Mouse (Mus musculus): ENCODE data around the gene Ptges3l. TPM values are rescaled to one million over a fixed set of nuclear protein-coding genes. Genes with fewer than 3 reads are reported as not detected.
"Not testable (repeated sequence)": the region's sequence is repeated elsewhere in the genome, so short reads cannot be mapped to it uniquely, and the experiment has no call there.

Gene Ptges3l
- polyA plus RNA-seq, 1 experiment from 2014 or later: 10.3 TPM

DNA sequence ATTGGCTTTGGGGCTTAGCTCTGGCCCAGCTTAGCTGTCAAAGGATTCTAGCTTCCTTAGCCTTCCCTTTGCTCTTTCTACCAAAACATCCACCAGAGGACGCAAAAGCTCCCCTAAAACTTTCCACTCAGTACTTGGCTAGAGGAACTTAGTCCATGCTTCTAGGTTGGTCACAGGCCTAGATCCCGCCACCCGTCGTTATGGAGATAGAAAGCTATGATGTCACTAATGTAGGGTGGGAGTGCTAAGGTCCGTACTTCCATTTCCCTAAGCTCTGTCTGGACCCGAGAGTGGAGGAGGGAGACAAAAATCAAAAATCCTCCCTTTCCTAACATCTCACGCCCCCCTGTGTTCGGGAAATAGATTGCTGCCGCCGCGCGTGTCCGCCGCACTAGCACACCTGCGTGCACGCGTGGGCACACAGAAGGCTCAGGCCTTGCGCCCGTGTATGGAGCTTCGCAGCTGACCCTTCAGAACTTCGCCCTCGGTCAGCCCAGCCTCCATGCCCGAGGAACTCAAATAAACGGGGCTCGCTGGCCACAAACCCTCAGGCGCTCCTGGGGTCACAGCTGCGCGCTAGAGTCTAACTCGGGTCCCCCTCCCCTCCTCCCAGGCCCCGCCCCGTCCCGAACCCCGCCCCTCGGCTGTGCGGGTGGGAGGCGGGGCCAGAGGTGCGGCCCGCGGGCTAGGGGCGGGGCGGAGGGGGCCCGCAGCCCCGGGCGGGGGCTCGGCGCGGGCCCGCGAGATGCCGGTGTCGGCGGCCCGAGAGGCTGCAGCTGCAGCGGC, 42.5 kb upstream of the Ptges3l start:
- WGBS: 1% methylated on average over 38 of the region's 54 CpGs
- no peak overlapping the region for H3K27ac ChIP-seq (ENCODE audit: low read depth, low read length)
- H3K4me1 ChIP-seq (ENCODE audit: control insufficient read depth, insufficient read depth, low read length): peaks cover 28% of the 10 kb centered on the region
- H3K9me3 ChIP-seq (ENCODE audit: control insufficient read depth, low read length): no peaks in the 10 kb centered on the region
- H3K9ac ChIP-seq (ENCODE audit: low read depth, low read length): peak overlapping the region; percentile 72
- peak; percentile 75 for ATAC-seq (ENCODE audit: low FRiP score, low TSS enrichment)
- no peaks in the 10 kb centered on the region; the same call in 1 of the 2 replicates for H3K36me3 ChIP-seq (ENCODE audit: control insufficient read depth, insufficient read depth, low read length)
- H3K4me3 ChIP-seq (ENCODE audit: low read length): peak overlapping the region; percentile 74
- no peaks in the 10 kb centered on the region for H3K27me3 ChIP-seq (ENCODE audit: control insufficient read depth, insufficient read depth, low read length)
- peak overlapping the region; percentile 90 for H3K4me2 ChIP-seq (replicated peaks; ENCODE audit: low read depth, low read length)

DNA sequence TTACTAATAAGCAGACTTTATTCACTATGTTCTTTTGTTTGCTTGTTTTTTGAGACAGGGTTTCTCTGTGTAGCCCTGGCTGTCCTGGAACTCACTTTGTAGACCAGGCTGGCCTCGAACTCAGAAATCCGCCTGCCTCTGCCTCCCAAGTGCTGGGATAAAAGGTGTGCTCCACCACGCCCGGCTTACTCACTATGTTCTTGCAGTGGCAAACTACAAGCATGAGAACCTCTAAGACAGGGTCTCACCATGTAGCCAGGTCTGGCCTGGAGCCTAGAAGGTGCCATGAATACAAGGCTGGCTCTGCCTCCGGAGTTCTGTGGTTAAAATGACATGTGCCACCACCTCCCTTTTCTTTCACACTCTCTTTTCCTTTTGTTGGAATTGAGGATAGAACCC, 41.4 kb upstream of the Ptges3l start:
- Histone ChIP-seq H3K4me2 (replicated peaks; ENCODE audit: low read depth, low read length) (peak overlapping the region; percentile 99), H3K4me1 (ENCODE audit: control insufficient read depth, insufficient read depth, low read length) (peaks cover 35% of the 10 kb centered on the region), H3K9ac (ENCODE audit: low read depth, low read length) (peak overlapping the region; percentile 81; the same call in 1 of the 2 replicates), H3K4me3 (ENCODE audit: low read length) (peak overlapping the region; percentile 80)
- not testable (repeated sequence) for H3K9me3 ChIP-seq (ENCODE audit: control insufficient read depth, low read length); H3K27ac ChIP-seq (ENCODE audit: low read depth, low read length); ATAC-seq (ENCODE audit: low FRiP score, low TSS enrichment); H3K36me3 ChIP-seq (ENCODE audit: control insufficient read depth, insufficient read depth, low read length); H3K27me3 ChIP-seq (ENCODE audit: control insufficient read depth, insufficient read depth, low read length)
- 58% methylated on average over 5 of the region's 5 CpGs for WGBS

DNA sequence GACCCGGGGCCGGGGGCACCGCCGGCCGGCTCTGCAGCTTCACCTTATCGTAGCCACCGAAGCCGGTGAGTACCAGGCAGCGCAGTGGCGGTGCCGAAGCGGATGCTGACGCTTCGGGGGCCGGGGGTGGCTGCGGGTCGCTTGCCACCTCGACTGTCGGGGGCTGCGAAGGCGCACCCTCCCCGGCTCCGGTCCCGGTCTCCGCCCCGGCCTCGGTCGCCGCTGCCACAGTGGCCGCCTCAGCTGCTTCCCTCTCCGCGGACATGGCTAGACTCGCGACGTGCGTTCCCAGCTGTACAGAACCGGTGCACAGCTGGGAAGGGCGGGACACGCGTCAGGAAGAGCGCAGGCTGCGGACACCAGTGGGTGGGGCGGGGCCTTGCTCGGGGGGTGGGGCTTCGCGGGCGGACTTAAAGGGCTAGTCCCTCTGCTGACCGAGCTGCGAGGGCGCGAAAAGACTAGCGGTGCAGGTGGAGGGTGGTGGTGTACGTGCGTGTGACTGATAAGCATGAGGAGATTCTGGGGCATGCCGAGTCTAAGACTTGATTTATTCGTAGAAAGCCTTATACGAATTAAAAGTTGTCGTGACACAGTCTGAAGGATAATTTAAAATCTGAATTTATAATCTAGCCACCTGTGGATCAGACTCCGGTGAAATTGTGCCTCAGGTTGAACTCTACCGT, 40.9 kb upstream of the Ptges3l start, which contains the start of gene Vat1:
TSS of gene Vat1 (minus strand) at position 362 of the 683 bp plus-strand sequence.
- Histone ChIP-seq H3K9me3 (ENCODE audit: control insufficient read depth, low read length) (no peaks in the 10 kb centered on the region), H3K27me3 (ENCODE audit: control insufficient read depth, insufficient read depth, low read length) (no peaks in the 10 kb centered on the region), H3K4me1 (ENCODE audit: control insufficient read depth, insufficient read depth, low read length) (peaks cover 35% of the 10 kb centered on the region), H3K27ac (ENCODE audit: low read depth, low read length) (peak within 1 kb of the TSS; percentile 79), H3K4me2 (replicated peaks; ENCODE audit: low read depth, low read length) (peak within 1 kb of the TSS; percentile 99), H3K9ac (ENCODE audit: low read depth, low read length) (peak within 1 kb of the TSS; percentile 81), H3K36me3 (ENCODE audit: control insufficient read depth, insufficient read depth, low read length) (peaks cover 9% of the 10 kb centered on the region; the same call in 1 of the 2 replicates), H3K4me3 (ENCODE audit: low read length) (peak within 1 kb of the TSS; percentile 80)
- WGBS: 1% methylated on average over 60 of the region's 60 CpGs
- ATAC-seq (ENCODE audit: low FRiP score, low TSS enrichment): peak; percentile 47; the same call in 1 of the 2 replicates

DNA sequence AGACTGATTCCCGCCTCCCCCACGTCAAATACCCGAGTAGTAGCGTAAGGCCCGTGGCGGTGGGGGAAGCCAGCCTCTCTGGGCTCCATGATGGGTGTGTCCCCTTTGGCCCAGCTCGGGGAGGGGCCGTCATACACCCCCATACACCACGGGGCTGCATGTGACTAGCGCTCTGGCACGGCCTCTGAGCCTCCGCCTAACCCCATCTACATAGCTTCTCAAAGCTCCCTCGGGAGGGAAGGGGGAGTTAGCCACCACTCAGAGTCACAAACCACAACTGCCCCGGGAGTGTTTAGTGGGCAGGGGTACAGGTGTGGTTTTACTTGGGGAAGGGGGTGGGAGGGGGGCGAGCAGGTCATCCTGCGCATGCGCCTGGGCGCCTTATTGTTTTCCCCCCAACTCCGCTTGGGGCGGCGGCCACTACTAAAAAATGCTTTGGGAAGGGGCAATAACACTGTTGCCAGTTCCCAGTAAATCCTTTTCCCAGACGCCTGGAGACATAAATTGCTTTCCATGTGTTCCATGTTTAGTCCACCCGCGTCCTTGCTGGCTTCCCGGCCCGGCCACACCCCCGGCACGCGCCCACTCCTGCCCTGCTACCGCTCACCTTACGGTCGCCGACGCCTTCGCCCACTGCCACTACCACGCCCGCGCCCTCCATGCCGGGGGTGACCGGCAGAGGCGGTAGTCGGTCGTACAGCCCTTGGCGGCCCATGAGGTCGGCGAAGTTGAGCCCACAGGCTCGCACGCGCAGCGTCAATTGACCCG, 40.2 kb upstream of the Ptges3l start:
- ATAC-seq (ENCODE audit: low FRiP score, low TSS enrichment): peak; percentile 36
- H3K4me1 ChIP-seq (ENCODE audit: control insufficient read depth, insufficient read depth, low read length): peaks cover 36% of the 10 kb centered on the region

DNA sequence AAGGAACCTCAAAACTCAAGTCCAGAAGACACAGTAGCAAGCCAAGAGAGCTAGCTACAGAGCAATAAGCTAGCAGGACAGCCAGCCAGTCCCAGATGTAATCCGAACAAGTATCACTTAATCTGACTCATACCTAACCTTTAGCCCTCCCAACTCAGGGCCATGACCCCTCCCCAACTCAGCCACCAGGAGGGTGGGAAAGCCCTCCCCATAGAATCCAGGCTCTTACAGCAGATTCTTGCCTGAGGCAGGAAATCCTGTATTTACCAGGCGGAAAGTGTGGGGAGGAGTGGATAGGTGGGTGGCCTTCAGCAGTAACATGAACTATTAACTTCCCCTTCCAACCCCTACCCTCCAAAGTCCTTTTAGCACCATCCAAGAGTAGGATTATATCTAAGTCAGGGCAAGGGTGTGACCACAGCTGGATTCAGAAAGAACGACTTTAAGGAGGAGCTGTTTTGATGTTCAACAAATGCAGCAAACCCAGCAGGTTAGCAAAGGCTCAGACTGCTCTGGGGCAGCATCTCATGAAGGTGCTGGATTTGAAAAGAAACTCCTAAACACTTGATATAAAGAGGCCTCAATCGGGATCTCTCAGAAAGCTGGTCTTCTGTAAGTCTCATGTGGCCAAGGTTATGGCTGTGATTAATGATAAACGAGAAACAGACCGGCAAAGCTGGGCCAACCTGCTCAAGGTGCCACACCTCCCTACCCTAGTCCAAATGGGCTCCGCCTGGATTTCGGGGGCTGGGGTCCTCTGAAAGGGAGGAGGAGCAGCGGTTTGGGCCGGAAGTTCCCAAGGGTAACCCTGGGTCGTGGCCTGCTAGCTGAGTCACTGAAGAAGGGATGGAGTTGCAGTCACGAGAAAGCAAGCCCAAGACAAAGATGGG, 39.3 kb upstream of the Ptges3l start, which contains the start of gene Rnd2:
TSS of gene Rnd2 (plus strand) at position 789 of the 890 bp plus-strand sequence.
- peaks cover 43% of the 10 kb centered on the region for H3K4me1 ChIP-seq (ENCODE audit: control insufficient read depth, insufficient read depth, low read length)

More for the DNA sequence above, 40.2 kb upstream of the Ptges3l start:
- Histone ChIP-seq H3K9me3 (ENCODE audit: control insufficient read depth, low read length) (no peaks in the 10 kb centered on the region), H3K27ac (ENCODE audit: low read depth, low read length) (peak overlapping the region; percentile 79), H3K27me3 (ENCODE audit: control insufficient read depth, insufficient read depth, low read length) (no peaks in the 10 kb centered on the region), H3K36me3 (ENCODE audit: control insufficient read depth, insufficient read depth, low read length) (peaks cover 9% of the 10 kb centered on the region; the same call in 1 of the 2 replicates), H3K4me2 (replicated peaks; ENCODE audit: low read depth, low read length) (peak overlapping the region; percentile 99), H3K9ac (ENCODE audit: low read depth, low read length) (peak overlapping the region; percentile 81), H3K4me3 (ENCODE audit: low read length) (peak overlapping the region; percentile 80)
- 2% methylated on average over 51 of the region's 51 CpGs for WGBS

DNA sequence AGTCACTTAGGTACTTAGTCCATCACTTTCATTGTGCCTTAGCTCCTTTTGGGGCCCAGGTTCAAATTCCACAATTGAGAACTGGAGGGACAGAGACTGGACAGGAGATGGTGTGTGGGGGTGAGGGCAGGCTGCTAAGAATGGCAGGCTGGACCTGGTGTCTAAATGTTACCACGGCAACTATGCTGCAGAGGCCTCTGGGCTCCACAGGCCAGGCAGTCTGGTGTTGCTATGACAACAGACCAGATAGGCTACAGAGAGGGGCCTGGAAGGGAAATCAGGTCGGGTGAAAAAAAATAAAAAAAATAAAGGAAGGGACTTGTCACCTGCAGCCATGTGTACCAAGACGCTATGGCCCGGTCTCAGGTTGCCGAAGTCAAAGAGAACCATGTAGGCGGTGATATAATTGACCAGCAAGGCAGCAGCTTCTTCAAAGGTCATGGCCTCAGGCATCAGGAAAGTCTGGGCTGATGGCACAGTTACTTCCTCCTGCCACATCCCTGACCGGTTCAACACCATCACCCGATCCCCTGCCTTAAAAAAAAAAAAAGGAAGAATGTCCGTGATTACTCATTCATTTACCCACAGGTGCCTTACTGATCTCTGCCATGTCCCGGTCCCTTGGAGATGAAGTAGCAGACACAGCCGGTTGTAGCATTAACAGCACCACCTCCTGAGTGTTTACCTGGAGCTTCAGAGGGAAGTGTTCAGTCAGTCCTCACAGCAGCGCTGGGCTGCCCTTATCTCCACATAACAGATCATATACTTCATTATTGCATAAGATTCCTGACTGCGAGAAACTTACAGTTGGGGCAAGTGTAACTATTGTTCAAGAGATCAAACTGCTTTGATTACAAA, 37.7 kb upstream of the Ptges3l start:
- peaks cover 19% of the 10 kb centered on the region; the same call in 1 of the 2 replicates for H3K36me3 ChIP-seq (ENCODE audit: control insufficient read depth, insufficient read depth, low read length)
- ATAC-seq (ENCODE audit: low FRiP score, low TSS enrichment): no peak
- no peaks in the 10 kb centered on the region for H3K9me3 ChIP-seq (ENCODE audit: control insufficient read depth, low read length)
- H3K4me1 ChIP-seq (ENCODE audit: control insufficient read depth, insufficient read depth, low read length): peaks cover 38% of the 10 kb centered on the region
- WGBS: 25% methylated on average over 13 of the region's 13 CpGs
- no peak overlapping the region for H3K4me3 ChIP-seq (ENCODE audit: low read length)
- H3K27ac ChIP-seq (ENCODE audit: low read depth, low read length): no peak overlapping the region
- no peak overlapping the region for H3K9ac ChIP-seq (ENCODE audit: low read depth, low read length)
- no peaks in the 10 kb centered on the region for H3K27me3 ChIP-seq (ENCODE audit: control insufficient read depth, insufficient read depth, low read length)
- H3K4me2 ChIP-seq (replicated peaks; ENCODE audit: low read depth, low read length): no peak overlapping the region

More for the DNA sequence above, 39.3 kb upstream of the Ptges3l start, which contains the start of gene Rnd2:
- 4% methylated on average over 12 of the region's 12 CpGs for WGBS
- no peaks in the 10 kb centered on the region for H3K27me3 ChIP-seq (ENCODE audit: control insufficient read depth, insufficient read depth, low read length)
- H3K9me3 ChIP-seq (ENCODE audit: control insufficient read depth, low read length): no peaks in the 10 kb centered on the region
- H3K36me3 ChIP-seq (ENCODE audit: control insufficient read depth, insufficient read depth, low read length): peaks cover 14% of the 10 kb centered on the region; the same call in 1 of the 2 replicates
- H3K9ac ChIP-seq (ENCODE audit: low read depth, low read length): peak within 1 kb of the TSS; percentile 81
- peak within 1 kb of the TSS; percentile 99 for H3K4me2 ChIP-seq (replicated peaks; ENCODE audit: low read depth, low read length)
- H3K27ac ChIP-seq (ENCODE audit: low read depth, low read length): peak within 1 kb of the TSS; percentile 79
- H3K4me3 ChIP-seq (ENCODE audit: low read length): peak within 1 kb of the TSS; percentile 80
- peak; percentile 8; the same call in 1 of the 2 replicates for ATAC-seq (ENCODE audit: low FRiP score, low TSS enrichment)

DNA sequence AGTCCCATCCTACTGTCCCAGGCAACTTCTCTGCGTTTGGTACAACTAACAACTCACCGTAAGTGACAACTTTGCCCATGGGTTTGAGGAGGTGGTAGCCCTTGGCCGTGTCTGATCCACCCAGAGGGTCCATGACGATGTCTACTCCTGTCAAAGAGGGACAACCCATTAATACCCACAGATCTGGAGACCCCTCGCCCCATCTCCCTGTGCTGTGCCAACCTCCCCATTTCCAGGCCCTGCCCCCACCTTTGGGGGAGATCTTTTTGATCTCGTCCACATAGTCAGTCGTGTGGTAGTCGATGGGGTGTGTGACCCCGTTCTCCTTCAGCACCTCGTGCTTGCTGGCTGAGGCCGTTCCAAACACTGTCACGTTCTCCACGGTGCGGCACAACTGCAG, 37.0 kb upstream of the Ptges3l start:
- Histone ChIP-seq H3K27ac (ENCODE audit: low read depth, low read length) (no peak overlapping the region), H3K4me1 (ENCODE audit: control insufficient read depth, insufficient read depth, low read length) (peaks cover 38% of the 10 kb centered on the region), H3K4me2 (replicated peaks; ENCODE audit: low read depth, low read length) (no peak overlapping the region), H3K36me3 (ENCODE audit: control insufficient read depth, insufficient read depth, low read length) (peaks cover 19% of the 10 kb centered on the region; the same call in 1 of the 2 replicates), H3K9me3 (ENCODE audit: control insufficient read depth, low read length) (no peaks in the 10 kb centered on the region), H3K27me3 (ENCODE audit: control insufficient read depth, insufficient read depth, low read length) (no peaks in the 10 kb centered on the region), H3K4me3 (ENCODE audit: low read length) (no peak overlapping the region), H3K9ac (ENCODE audit: low read depth, low read length) (no peak overlapping the region)
- ATAC-seq (ENCODE audit: low FRiP score, low TSS enrichment): no peak
- WGBS: 75% methylated on average over 14 of the region's 14 CpGs

All from kidney, embryonic 14.5 days (tissue).